Mouse (Mus musculus): ENCODE measurements around the gene Efna1.

DNA sequence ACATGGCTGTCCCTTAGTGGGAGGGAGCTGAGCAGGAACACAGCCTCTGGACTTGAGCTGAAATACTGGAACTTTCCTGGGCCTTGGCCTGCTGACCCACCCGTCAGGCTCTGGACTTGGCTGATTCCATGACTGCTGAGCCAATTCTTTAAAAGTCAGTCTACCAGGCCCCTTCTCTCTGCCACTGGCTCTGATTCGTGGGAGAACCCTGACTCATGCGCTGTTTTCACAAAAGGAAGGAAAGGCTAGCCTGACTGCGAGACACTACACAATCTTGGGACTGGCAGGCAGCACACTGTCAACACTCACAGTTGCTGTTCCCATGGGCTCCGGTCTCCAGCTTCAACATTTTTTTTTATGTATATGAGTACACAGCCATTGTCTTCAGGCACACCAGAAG lies 24.8 kb downstream of the Efna1 start:
- no peak for TF ChIP-seq CTCF (IDR thresholded peaks at IDR 0.05; ENCODE audit: low read depth, low read length)
- TF ChIP-seq POLR2A (IDR thresholded peaks at IDR 0.05; ENCODE audit: extremely low read depth, insufficient read depth, low read length) = no peak
